19 mouse cellular contexts compared by ENCODE assay signal in genomic region chr8:103978948-103979347, GRCm38 (mm10).
DNase-seq lines count a peak whose midpoint lies in the region; TF ChIP-seq lines count a peak whose summit lies in the region.
"Had no signal": no experiment of that assay in that cellular context is flagged by ENCODE, and none has a peak within 500 bp of the region (broad histone marks: within the 10 kb centered on the region; RNA-seq: fewer than 3 reads in every experiment).

No protein-coding gene starts in this region.

- no peaks in the 10 kb centered on the region for H3K4me1 ChIP-seq in thymus, adult 2 months (replicated peaks; ENCODE audit: control insufficient read depth, insufficient read depth, low read length)
- peaks cover 4% of the 10 kb centered on the region for H3K4me1 ChIP-seq in forebrain, embryonic 10.5 days
- H3K4me1 ChIP-seq: heart, embryonic 13.5 days; hindbrain, embryonic 12.5 days; intestine, embryonic 15.5 days had no signal

- intact Hi-C loops in left cerebral cortex, postnatal 14 days (cut with DNase I), result no loop called here

- no peak overlapping the region for H3K27ac ChIP-seq in thymus, adult 2 months (ENCODE audit: control insufficient read depth, insufficient read depth, low read length)
- H3K27ac ChIP-seq in forebrain, embryonic 10.5 days, result no peak overlapping the region
- H3K27ac ChIP-seq: embryonic facial prominence, embryonic 10.5 days; heart, embryonic 13.5 days; hindbrain, embryonic 12.5 days; intestine, embryonic 15.5 days had no signal

- H3K27me3 ChIP-seq in thymus, adult 2 months (ENCODE audit: control insufficient read depth, insufficient read depth, low read length), result no peaks in the 10 kb centered on the region
- no peaks in the 10 kb centered on the region for H3K27me3 ChIP-seq in forebrain, embryonic 10.5 days (ENCODE audit: poor library complexity, severe bottlenecking)
- H3K27me3 ChIP-seq: heart, embryonic 13.5 days; hindbrain, embryonic 12.5 days; intestine, embryonic 15.5 days had no signal

- no peaks in the 10 kb centered on the region for H3K36me3 ChIP-seq in thymus, adult 2 months (ENCODE audit: control insufficient read depth, insufficient read depth, low read length)
- H3K36me3 ChIP-seq in forebrain, embryonic 10.5 days (replicated peaks), result no peaks in the 10 kb centered on the region
- H3K36me3 ChIP-seq: embryonic facial prominence, embryonic 10.5 days; G1E; heart, embryonic 13.5 days; hindbrain, embryonic 12.5 days; intestine, embryonic 15.5 days had no signal

- DNase-seq in CD4-positive helper T cell, adult 2 months (ENCODE audit: low read depth, low spot score), result peak; percentile 73
- peak; percentile 78 for DNase-seq in T-cell, adult 2 months (ENCODE audit: low spot score)
- peak; percentile 41 for DNase-seq in thymus, adult 2 months
- DNase-seq in thymus, postnatal 25 days, result peak; percentile 41
- DNase-seq in left cerebral cortex, postnatal 14 days (ENCODE audit: low spot score in 2 of 2), result no peak
- no peak for DNase-seq in frontal cortex, postnatal 36 days (ENCODE audit: low spot score in 2 of 2)
- DNase-seq in forebrain, embryonic 10.5 days (ENCODE audit: extremely low spot score, low spot score), result no peak
- DNase-seq in adrenal gland, postnatal 4 days (ENCODE audit: low spot score in 2 of 2), result no peak
- DNase-seq: adrenal gland, postnatal 25 days; B cell, adult 2 months; cerebellum, adult 2 months; cerebellum, postnatal 10 days; gastrocnemius, postnatal 14 days; heart, postnatal 4 days had no signal

- 11% methylated on average over 5 of the region's 5 CpGs for WGBS in thymus, adult 2 months
- WGBS in forebrain, embryonic 10.5 days, result 91% methylated on average over 5 of the region's 5 CpGs

- H3K9me3 ChIP-seq in forebrain, embryonic 10.5 days, result no peaks in the 10 kb centered on the region
- H3K9me3 ChIP-seq: embryonic facial prominence, embryonic 10.5 days; heart, embryonic 13.5 days; hindbrain, embryonic 12.5 days; intestine, embryonic 15.5 days had no signal

- no peak for TF ChIP-seq POLR2A in thymus, adult 2 months (IDR thresholded peaks at IDR 0.05; ENCODE audit: control insufficient read depth, extremely low read depth, insufficient read depth, low read length, poor library complexity)

- H3K4me3 ChIP-seq in thymus, adult 2 months (ENCODE audit: control insufficient read depth, insufficient read depth, low read length), result no peak overlapping the region
- H3K4me3 ChIP-seq in forebrain, embryonic 10.5 days, result no peak overlapping the region
- H3K4me3 ChIP-seq: embryonic facial prominence, embryonic 10.5 days; heart, embryonic 13.5 days; hindbrain, embryonic 12.5 days; intestine, embryonic 15.5 days had no signal

- TF ChIP-seq CTCF in thymus, adult 2 months (IDR thresholded peaks at IDR 0.05; ENCODE audit: borderline replicate concordance, control insufficient read depth, extremely low read depth, insufficient read depth, low read length, poor library complexity), result no peak

Comparison
In these comparisons a context has a peak if more than half of its experiments do, and no peak if none do; other contexts are left out.
1. DNase-seq: peak in CD4-positive helper T cell, adult 2 months (single experiment), T-cell, adult 2 months (single experiment), thymus, adult 2 months (single experiment) and thymus, postnatal 25 days (single experiment); none in left cerebral cortex, postnatal 14 days (0 of 2), frontal cortex, postnatal 36 days (0 of 2), forebrain, embryonic 10.5 days (single experiment) and adrenal gland, postnatal 4 days (0 of 2).